Mouse (Mus musculus) forebrain, embryonic 11.5 days (tissue): ENCODE measurements around the gene Faf1. TPM values are rescaled to one million over a fixed set of nuclear protein-coding genes. Genes with fewer than 3 reads are reported as not detected.

ENCODE experiments used
- ATAC-seq: fragments of 200-750 bp; cut with Nextera tagmentation; replicated peaks from 2 replicates; pipeline ENCODE4 v1.8.0; 2017; ENCODE audit warnings: moderate TSS enrichment; ENCODE audit not compliant: low FRiP score
- DNase-seq: peaks from one replicate; pipeline ENCODE4 v3.0.0-alpha.2; 2017; ENCODE audit warnings: low spot score
- H3K27ac ChIP-seq: fragments of 300-500 bp; sonication (generic); 2 replicates; pipeline ENCODE4 v1.5.1; 2014; ENCODE audit warnings: low read depth, low read length
- H3K27me3 ChIP-seq: fragments of 300-500 bp; sonication (generic); 2 replicates; pipeline ENCODE4 v1.6.1; 2014; ENCODE audit warnings: mild to moderate bottlenecking, low read length, mixed read lengths; ENCODE audit not compliant: control insufficient read depth, insufficient read depth
- H3K36me3 ChIP-seq: fragments of 300-500 bp; sonication (generic); 2 replicates; pipeline ENCODE4 v1.6.1; 2014; ENCODE audit warnings: mild to moderate bottlenecking, low read length, moderate library complexity, mixed read lengths; ENCODE audit not compliant: control insufficient read depth, insufficient read depth
- H3K4me1 ChIP-seq: fragments of 300-500 bp; sonication (generic); replicated peaks from 2 replicates; pipeline ENCODE4 v1.6.1; 2014; ENCODE audit warnings: low read length, mixed read lengths; ENCODE audit not compliant: control insufficient read depth, insufficient read depth
- H3K4me2 ChIP-seq: fragments of 300-500 bp; sonication (generic); 2 replicates; pipeline ENCODE4 v1.6.1; 2014; ENCODE audit warnings: low read depth, mild to moderate bottlenecking, low read length, moderate library complexity, mixed read lengths; ENCODE audit not compliant: severe bottlenecking
- H3K4me3 ChIP-seq: fragments of 300-500 bp; sonication (generic); 2 replicates; pipeline ENCODE4 v1.5.1; 2014; ENCODE audit warnings: low read depth, low read length
- H3K9ac ChIP-seq: fragments of 300-500 bp; sonication (generic); 2 replicates; pipeline ENCODE4 v1.6.1; 2014; ENCODE audit warnings: low read length
- H3K9me3 ChIP-seq: fragments of 300-500 bp; sonication (generic); 2 replicates; pipeline ENCODE4 v1.6.1; 2016; ENCODE audit warnings: low read length, mixed read lengths; ENCODE audit not compliant: control insufficient read depth
- whole genome bisulfite sequencing: fragments of 180-500 bp; shearing (Covaris S2); extraction: QIAGEN DNeasy Blood & Tissue Kit; methylation state at CpG from one replicate; pipeline ENCODE4 v1.1.7; 2014; 5-methylcytosine and 5-hydroxymethylcytosine counted together
- polyA plus RNA-seq: library from polyadenylated mRNA; unstranded; fragments of >200 nt; fragmentation: Nextera tagmentation; extraction: Ambion mirVana; gene quantifications from 2 replicates; pipeline ENCODE4 v1.2.1, GENCODE M21; 2014

The Faf1 gene
- polyA plus RNA-seq, 1 experiment from 2014 or later, result 42.9 TPM

DNA sequence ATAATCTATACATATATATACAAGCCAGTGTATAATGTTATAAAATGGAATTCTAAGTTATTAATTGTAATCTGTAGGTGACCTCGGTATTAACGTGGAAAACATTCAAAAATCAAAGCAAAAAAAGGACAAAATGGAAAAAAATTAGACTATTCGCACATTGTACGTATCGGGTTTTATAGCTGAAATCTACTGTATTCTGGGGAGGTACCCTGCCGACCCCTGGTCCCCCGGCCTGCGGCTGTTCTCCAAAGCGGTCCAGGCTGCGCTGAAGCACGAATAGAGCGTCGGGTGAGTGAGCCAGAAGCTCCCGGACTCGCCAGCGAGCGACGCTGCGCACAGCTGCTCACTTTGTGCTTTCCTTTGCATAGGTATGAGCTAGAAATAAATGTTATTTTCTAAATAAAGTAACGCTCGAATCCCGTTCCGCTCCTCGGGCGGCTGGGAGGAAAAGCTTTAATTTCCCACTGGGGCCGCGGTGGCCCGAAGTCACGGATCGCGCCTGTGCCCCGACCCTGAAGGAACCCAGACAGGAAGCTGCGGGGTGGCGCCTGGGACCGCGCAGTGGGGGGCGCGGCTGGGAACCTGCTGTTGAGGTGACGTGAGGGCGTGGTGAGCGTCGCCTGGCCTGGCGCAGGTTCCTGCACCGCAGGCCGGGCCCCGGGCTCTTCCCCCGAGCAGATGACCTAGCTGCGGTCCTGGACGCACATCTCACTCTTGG lies 307.1 kb downstream of the Faf1 start:
- ATAC-seq (peak; percentile 6; the same call in 1 of the 2 replicates), DNase-seq (peak; percentile 83)
- WGBS, result under 1% methylated on average over 49 of the region's 49 CpGs
- Histone ChIP-seq H3K4me1 (peaks cover 22% of the 10 kb centered on the region), H3K4me3 (peak overlapping the region; percentile 81), H3K9ac (peak overlapping the region; percentile 97), H3K27ac (peak overlapping the region; percentile 93), H3K4me2 (peak overlapping the region; percentile 71), H3K9me3 (no peaks in the 10 kb centered on the region), H3K36me3 (no peaks in the 10 kb centered on the region), H3K27me3 (peaks cover 75% of the 10 kb centered on the region)

DNA sequence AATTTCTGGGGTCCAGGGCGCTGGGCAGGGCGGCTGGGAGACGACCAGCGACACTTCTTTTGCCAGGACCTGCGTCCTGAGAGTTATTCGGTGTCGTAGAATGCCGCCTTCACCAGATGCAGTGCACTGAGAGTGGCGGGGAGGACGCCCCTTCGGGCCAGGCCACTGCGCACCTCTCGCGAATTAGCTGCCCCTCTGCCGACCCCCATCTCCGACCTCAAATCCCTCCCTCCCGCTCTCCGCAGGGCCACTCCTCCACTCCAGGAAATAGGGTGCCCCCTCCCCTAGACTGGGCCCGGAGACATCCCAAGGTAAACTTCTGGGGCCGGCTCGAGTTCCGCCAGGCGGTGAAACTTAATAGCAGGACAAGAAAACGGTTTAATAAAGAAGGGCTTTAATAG lies 307.6 kb downstream of the Faf1 start:
- DNase-seq, result peak; percentile 85
- 0% methylated on average over 24 of the region's 24 CpGs for WGBS
- Histone ChIP-seq H3K9me3 (no peaks in the 10 kb centered on the region), H3K4me3 (peak overlapping the region; percentile 81), H3K27me3 (peaks cover 73% of the 10 kb centered on the region), H3K4me2 (peak overlapping the region; percentile 71), H3K4me1 (peaks cover 22% of the 10 kb centered on the region), H3K36me3 (no peaks in the 10 kb centered on the region), H3K27ac (peak overlapping the region; percentile 93), H3K9ac (peak overlapping the region; percentile 97)
- ATAC-seq, result peak; percentile 65

DNA sequence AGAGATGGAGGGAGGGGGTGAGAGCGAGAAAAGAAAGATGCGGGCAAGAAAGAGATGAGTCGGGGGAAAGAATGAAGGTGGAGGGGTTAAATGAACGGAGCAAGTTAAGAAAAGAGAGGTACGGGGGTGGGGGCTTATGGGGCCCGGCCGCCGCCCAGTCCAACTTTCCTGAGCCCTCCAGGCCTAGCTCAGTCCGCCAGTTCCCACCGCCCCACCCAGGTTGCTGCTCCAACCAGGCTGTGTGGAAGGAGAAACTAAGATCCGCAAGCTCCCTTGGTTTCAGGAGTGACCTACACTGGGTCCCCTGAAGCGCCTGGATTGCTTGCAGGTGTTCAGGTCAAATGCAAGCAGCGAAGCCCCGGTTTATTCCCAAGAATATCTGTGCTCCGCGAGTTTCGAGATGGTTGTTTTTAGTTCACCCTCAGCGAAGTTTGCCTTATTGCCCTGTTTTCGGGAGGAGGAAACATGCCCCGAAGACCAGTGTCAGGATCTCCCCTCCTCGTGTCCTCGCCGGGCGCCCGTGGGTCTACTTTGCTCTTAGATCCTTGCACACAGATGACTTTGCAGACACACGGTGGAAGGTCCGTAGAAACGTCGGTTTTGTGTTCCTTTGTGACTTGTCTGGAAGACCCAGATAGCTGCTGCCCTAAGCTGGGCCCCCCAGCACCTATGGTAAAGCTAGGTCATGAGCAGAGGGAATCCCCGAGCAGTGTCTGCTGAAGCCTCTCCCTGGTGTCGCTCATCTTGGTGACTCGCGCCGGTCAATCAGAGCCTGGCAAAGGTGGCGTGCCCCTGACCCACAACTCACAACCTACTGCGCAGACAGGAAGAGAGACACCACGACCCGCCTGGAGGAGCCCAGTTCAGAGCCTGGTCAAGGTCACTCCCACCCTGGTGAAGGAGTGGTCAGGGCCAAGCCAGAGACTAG lies 308.4 kb downstream of the Faf1 start:
- under 1% methylated on average over 37 of the region's 38 CpGs for WGBS
- H3K4me3 ChIP-seq, result peak overlapping the region; percentile 81
- H3K9ac ChIP-seq, result peak overlapping the region; percentile 97
- peak overlapping the region; percentile 71 for H3K4me2 ChIP-seq
- peaks cover 21% of the 10 kb centered on the region for H3K4me1 ChIP-seq
- no peaks in the 10 kb centered on the region for H3K9me3 ChIP-seq
- H3K27ac ChIP-seq, result peak overlapping the region; percentile 93
- ATAC-seq, result peak; percentile 62
- peak; percentile 84 for DNase-seq
- no peaks in the 10 kb centered on the region for H3K36me3 ChIP-seq
- peaks cover 71% of the 10 kb centered on the region for H3K27me3 ChIP-seq

DNA sequence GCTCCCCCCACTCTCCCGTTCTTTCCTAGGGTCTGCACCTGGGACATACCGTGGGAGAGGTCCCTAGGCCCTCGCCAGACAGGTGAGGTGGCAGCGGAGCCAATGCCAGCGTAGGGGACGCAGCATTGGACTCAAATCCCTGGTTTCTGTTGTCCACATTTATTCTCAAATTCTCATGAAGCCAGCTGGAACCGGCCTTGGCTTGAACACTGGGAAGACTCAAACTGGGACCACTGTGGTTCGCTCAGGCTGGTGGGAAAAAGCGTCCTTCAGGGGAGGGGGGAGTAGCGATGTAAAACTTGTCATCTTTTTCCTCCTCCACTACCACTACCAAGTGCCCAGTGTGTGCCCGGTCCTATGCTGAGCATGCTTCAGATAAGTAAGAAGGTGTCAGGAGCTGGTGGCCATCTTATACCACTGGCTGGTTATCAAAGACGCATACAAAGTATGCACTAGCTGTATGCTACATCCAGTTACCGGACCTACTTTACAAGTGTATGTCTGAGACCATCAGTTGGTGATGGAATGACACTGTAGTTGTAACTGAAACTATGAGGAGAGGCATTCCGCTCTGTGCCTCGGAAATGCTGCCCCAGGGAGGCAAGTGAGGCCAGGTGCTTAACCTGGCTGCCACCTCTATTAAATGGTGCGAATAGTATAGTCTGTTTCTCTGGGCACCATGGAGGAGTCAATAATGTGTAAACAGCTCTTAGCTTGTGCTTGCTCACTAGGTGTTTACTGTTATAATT lies 309.2 kb downstream of the Faf1 start:
- H3K27ac ChIP-seq, result peak overlapping the region; percentile 93
- no peaks in the 10 kb centered on the region for H3K9me3 ChIP-seq
- ATAC-seq, result no peak
- peaks cover 63% of the 10 kb centered on the region for H3K27me3 ChIP-seq
- H3K4me2 ChIP-seq, result peak overlapping the region; percentile 71
- H3K4me1 ChIP-seq, result peaks cover 18% of the 10 kb centered on the region
- no peaks in the 10 kb centered on the region for H3K36me3 ChIP-seq
- H3K9ac ChIP-seq, result peak overlapping the region; percentile 97
- peak; percentile 53 for DNase-seq
- H3K4me3 ChIP-seq, result peak overlapping the region; percentile 81; the same call in 1 of the 2 replicates
- WGBS, result 4% methylated on average over 16 of the region's 16 CpGs

DNA sequence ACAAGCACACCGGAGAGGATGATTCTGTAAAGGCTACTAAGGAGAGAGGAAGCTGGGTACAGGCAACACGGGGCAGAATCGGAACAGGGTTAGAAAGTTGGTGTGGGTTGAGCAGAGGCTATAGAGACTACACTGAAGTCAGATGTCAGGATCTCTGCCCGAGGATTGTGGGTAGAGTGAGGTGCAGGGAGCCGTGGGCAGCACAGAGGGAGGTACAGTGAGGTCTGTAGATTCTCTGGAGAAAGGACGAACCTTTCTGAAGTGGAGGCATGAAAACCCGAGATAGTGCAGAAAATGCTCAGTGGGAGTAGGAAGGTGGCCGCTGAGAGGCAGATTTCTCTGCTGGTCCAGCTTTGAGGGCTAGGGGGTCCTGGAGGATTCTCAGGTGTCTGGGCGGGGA lies 309.9 kb downstream of the Faf1 start:
- Histone ChIP-seq H3K36me3 (no peaks in the 10 kb centered on the region), H3K9me3 (no peaks in the 10 kb centered on the region), H3K9ac (peak overlapping the region; percentile 97), H3K4me1 (peaks cover 18% of the 10 kb centered on the region), H3K27me3 (peaks cover 62% of the 10 kb centered on the region), H3K4me2 (peak overlapping the region; percentile 71), H3K4me3 (no peak overlapping the region), H3K27ac (peak overlapping the region; percentile 93; the same call in 1 of the 2 replicates)
- peak; percentile 60 for DNase-seq
- ATAC-seq, result no peak
- 2% methylated on average over 9 of the region's 9 CpGs for WGBS

DNA sequence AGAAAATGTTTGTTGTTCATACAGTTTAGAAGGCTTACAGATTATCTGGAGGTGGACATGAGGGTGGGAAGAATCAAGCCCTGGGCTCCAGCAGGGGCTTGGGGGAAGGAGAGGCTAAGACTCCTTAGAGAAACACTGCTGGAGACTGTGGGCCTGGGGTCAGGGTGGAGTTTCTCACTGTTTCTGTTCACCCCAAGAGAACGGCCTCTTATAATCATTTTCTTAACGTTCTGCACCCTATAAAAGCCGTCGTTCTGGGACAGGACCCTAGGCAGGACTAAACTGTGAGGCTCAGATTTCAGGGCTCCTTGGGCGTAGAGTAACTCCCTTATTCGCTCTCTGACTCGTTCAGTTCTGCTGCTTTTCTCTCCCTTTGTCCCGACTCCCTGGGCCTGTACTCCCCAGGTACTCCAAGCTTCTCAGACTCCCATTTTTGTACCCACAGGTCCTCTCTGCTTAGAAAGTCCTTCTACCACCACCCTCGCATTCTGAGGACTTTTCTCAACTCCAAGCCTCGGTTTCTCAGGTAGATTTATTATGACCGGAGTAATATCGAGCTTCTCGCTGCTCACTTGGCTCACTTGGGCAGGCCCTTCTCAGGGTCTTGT lies 310.5 kb downstream of the Faf1 start:
- no peaks in the 10 kb centered on the region for H3K9me3 ChIP-seq
- no peak overlapping the region for H3K4me3 ChIP-seq
- no peaks in the 10 kb centered on the region for H3K36me3 ChIP-seq
- peak; percentile 54 for DNase-seq
- H3K4me1 ChIP-seq, result peaks cover 18% of the 10 kb centered on the region
- H3K27ac ChIP-seq, result no peak overlapping the region; the same call in 1 of the 2 replicates
- H3K4me2 ChIP-seq, result peak overlapping the region; percentile 21; the same call in 1 of the 2 replicates
- no peak for ATAC-seq
- peaks cover 56% of the 10 kb centered on the region for H3K27me3 ChIP-seq
- 6% methylated on average over 13 of the region's 13 CpGs for WGBS
- H3K9ac ChIP-seq, result peak overlapping the region; percentile 97

DNA sequence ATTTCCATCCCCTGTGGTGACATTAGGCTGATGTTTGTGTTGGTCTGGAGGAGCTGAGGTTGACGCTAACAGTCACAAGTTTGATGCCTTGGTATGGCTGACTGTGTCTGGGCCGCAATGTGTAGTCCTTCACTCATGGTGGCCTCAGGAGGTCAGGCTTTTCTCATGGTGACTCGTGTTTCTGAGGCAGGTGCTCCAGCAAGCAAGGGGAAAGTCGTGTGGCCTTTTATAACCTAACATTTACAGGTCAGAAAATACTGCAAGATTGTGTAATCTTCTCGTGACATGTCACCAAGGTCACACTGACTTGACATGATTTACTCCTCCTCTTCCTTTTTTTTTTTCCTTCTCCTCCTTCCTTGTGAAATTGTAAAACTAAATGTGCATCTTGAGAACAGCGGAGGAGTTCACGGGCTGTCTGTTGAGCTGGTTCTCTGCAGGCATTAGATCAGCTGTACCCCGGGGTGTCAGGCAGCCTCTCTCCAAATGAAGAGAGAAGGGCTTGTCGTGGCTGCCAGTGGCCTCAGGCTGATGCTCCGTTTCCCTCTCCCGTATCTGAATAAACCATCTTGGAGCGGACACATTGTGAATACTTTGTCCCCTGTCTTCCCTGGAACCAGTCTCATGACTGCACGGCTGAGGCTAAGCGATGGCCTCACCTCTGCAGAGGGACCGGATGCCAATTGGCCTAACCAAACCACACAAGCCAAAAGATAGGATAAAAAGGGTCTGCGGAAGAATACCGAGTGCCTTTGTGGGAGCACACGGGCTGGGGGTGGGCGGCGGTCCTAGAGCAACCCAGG lies 311.4 kb downstream of the Faf1 start:
- H3K4me2 ChIP-seq, result peak overlapping the region; percentile 21; the same call in 1 of the 2 replicates
- peak overlapping the region; percentile 39; the same call in 1 of the 2 replicates for H3K9ac ChIP-seq
- no peak overlapping the region for H3K4me3 ChIP-seq
- WGBS, result 3% methylated on average over 18 of the region's 20 CpGs
- no peaks in the 10 kb centered on the region for H3K9me3 ChIP-seq
- ATAC-seq, result no peak
- peak; percentile 71 for DNase-seq
- H3K27me3 ChIP-seq, result peaks cover 49% of the 10 kb centered on the region
- H3K4me1 ChIP-seq, result peaks cover 14% of the 10 kb centered on the region
- no peak overlapping the region for H3K27ac ChIP-seq
- H3K36me3 ChIP-seq, result no peaks in the 10 kb centered on the region
